Mouse (Mus musculus) frontal cortex, adult (tissue): ENCODE results near the gene Coa4.

Experiments
- ATAC-seq: cut with Nextera tagmentation; 2 replicates; pipeline ENCODE4 v1.9.2; 2017; ENCODE audit warnings: mild to moderate bottlenecking, moderate library complexity, mixed read lengths; ENCODE audit not compliant: low TSS enrichment

Coa4 gene

GRCm38 (mm10) chr7:100536804-100537518 lies at the start of gene Coa4:
TSS of gene Coa4 (plus strand) at chr7:100537071.
- peak; percentile 99 for ATAC-seq

GRCm38 (mm10) chr7:100487301-100487700 lies 49.6 kb upstream of the Coa4 start:
- ATAC-seq: no peak

GRCm38 (mm10) chr7:100488474-100489048 lies 48.3 kb upstream of the Coa4 start:
- no peak for ATAC-seq

GRCm38 (mm10) chr7:100492391-100493116 lies 44.3 kb upstream of the Coa4 start:
- ATAC-seq: no peak

- no peak for ATAC-seq
Observed at GRCm38 (mm10) chr7:100493117-100493483, 43.8 kb upstream of the Coa4 start, which contains the start of gene Ucp2. TSS of gene Ucp2 (plus strand) at chr7:100493337.

GRCm38 (mm10) chr7:100493484-100494414 lies 43.1 kb upstream of the Coa4 start:
- no peak for ATAC-seq

GRCm38 (mm10) chr7:100494415-100494831 lies 42.4 kb upstream of the Coa4 start:
- no peak for ATAC-seq

- ATAC-seq: no peak
Observed at GRCm38 (mm10) chr7:100495042-100495441, 41.8 kb upstream of the Coa4 start.

GRCm38 (mm10) chr7:100495581-100496251 lies 41.2 kb upstream of the Coa4 start:
- ATAC-seq: peak; percentile 76; the same call in 1 of the 2 replicates

- ATAC-seq: no peak
Observed at GRCm38 (mm10) chr7:100496371-100496770, 40.5 kb upstream of the Coa4 start.

GRCm38 (mm10) chr7:100496791-100497190 lies 40.1 kb upstream of the Coa4 start:
- ATAC-seq: no peak

- no peak for ATAC-seq
Observed at GRCm38 (mm10) chr7:100497402-100497801, 39.5 kb upstream of the Coa4 start.

- no peak for ATAC-seq
Observed at GRCm38 (mm10) chr7:100497982-100498381, 38.9 kb upstream of the Coa4 start.

- no peak for ATAC-seq
Observed at GRCm38 (mm10) chr7:100499465-100499864, 37.4 kb upstream of the Coa4 start.

- ATAC-seq: no peak
Observed at GRCm38 (mm10) chr7:100500276-100500977, 36.4 kb upstream of the Coa4 start.

- ATAC-seq: no peak
Observed at GRCm38 (mm10) chr7:100501027-100501843, 35.6 kb upstream of the Coa4 start.

- no peak for ATAC-seq
Observed at GRCm38 (mm10) chr7:100501844-100502373, 35.0 kb upstream of the Coa4 start.

- no peak for ATAC-seq
Observed at GRCm38 (mm10) chr7:100502374-100502922, 34.4 kb upstream of the Coa4 start.

GRCm38 (mm10) chr7:100503076-100503475 lies 33.8 kb upstream of the Coa4 start:
- ATAC-seq: no peak
